Mouse (Mus musculus) myocyte (in vitro differentiated cells): ENCODE data around the gene Aspn.

Experiments
- E2F4 ChIP-seq: IDR thresholded peaks from one replicate; pipeline ENCODE4 v1.6.1; 2011; ENCODE audit warnings: mild to moderate bottlenecking, control low read depth, moderate library complexity; ENCODE audit not compliant: insufficient read depth
- MYOG ChIP-seq, 3 experiments: IDR thresholded peaks; one replicate each; pipeline ENCODE4 v1.6.1; 2011; ENCODE audit warnings: control low read depth in 2 of 3, low read depth in 2 of 3, mild to moderate bottlenecking in 2 of 3; ENCODE audit not compliant: insufficient read length in 2 of 3, control insufficient read depth in 1 of 3, insufficient read depth in 1 of 3
- POLR2A ChIP-seq: IDR thresholded peaks from one replicate; pipeline ENCODE4 v1.6.1; 2011; ENCODE audit warnings: low read depth, mild to moderate bottlenecking, control low read depth, moderate library complexity; ENCODE audit not compliant: insufficient read length
- POLR2AphosphoS2 ChIP-seq: IDR thresholded peaks from one replicate; pipeline ENCODE4 v1.6.1; 2011; ENCODE audit warnings: low read depth, control low read depth; ENCODE audit not compliant: insufficient read length
- REST ChIP-seq: IDR thresholded peaks from one replicate; pipeline ENCODE4 v1.6.1; 2011; ENCODE audit warnings: mild to moderate bottlenecking, control low read depth, moderate library complexity; ENCODE audit not compliant: insufficient read depth, insufficient read length
- SRF ChIP-seq: IDR thresholded peaks from one replicate; pipeline ENCODE4 v1.6.1; 2011; ENCODE audit warnings: low read depth; ENCODE audit not compliant: control insufficient read depth, insufficient read length
- TCF12 ChIP-seq: IDR thresholded peaks from one replicate; pipeline ENCODE4 v1.6.1; 2011; ENCODE audit warnings: mild to moderate bottlenecking, control low read depth; ENCODE audit not compliant: poor library complexity, insufficient read depth, severe bottlenecking
- USF1 ChIP-seq: IDR thresholded peaks from one replicate; pipeline ENCODE4 v1.6.1; 2011; ENCODE audit warnings: low read depth, mild to moderate bottlenecking, control low read depth, moderate library complexity

GRCm38 (mm10) chr13:49545646-49546045 lies 1.4 kb downstream of the Aspn start:
- no peak for TF ChIP-seq POLR2AphosphoS2
- no peak for TF ChIP-seq POLR2A
- no peak for TF ChIP-seq SRF
- TF ChIP-seq TCF12, result no peak
- TF ChIP-seq USF1, result no peak
- no peak for TF ChIP-seq REST
- peak in 2 of 3 experiments; percentile 22 to 64 for TF ChIP-seq MYOG (IDR thresholded peaks at IDR 0.05; ENCODE audit: control insufficient read depth in 1 of 3, insufficient read depth in 1 of 3, insufficient read length in 2 of 3, low read depth in 2 of 3)
- no peak for TF ChIP-seq E2F4
